Mouse (Mus musculus): ENCODE measurements around the gene Srgap3. TPM values are rescaled to one million over a fixed set of nuclear protein-coding genes. Genes with fewer than 3 reads are reported as not detected.

Srgap3 gene
- polyA plus RNA-seq, 1 experiment from 2014 or later = 11.0 TPM

- ATAC-seq (replicated peaks; ENCODE audit: insufficient number of reproducible peaks, low FRiP score, low TSS enrichment, low read depth) (peak; percentile 50), DNase-seq (ENCODE audit: low spot score) (no peak)
- 33% methylated on average over 10 of the region's 10 CpGs for WGBS
- Histone ChIP-seq H3K36me3 (replicated peaks; ENCODE audit: control insufficient read depth, insufficient read depth, low read depth, low read length) (no peaks in the 10 kb centered on the region), H3K27me3 (ENCODE audit: control insufficient read depth, insufficient read depth, low read length) (no peaks in the 10 kb centered on the region), H3K4me2 (ENCODE audit: low read depth, low read length) (no peak overlapping the region), H3K9me3 (replicated peaks; ENCODE audit: control insufficient read depth, low read length) (no peaks in the 10 kb centered on the region), H3K4me3 (ENCODE audit: low read depth, low read length) (no peak overlapping the region), H3K9ac (replicated peaks; ENCODE audit: low read length) (no peak overlapping the region), H3K4me1 (ENCODE audit: control insufficient read depth, insufficient read depth, low read length) (no peaks in the 10 kb centered on the region), H3K27ac (replicated peaks; ENCODE audit: low read depth, low read length) (no peak overlapping the region)
These were observed 158.4 kb downstream of the Srgap3 start for GRCm38 (mm10) chr6:112788617-112789016.

GRCm38 (mm10) chr6:112788174-112788573 lies 158.9 kb downstream of the Srgap3 start:
- WGBS = 88% methylated on average over 1 of the region's 1 CpGs
- Histone ChIP-seq H3K4me2 (ENCODE audit: low read depth, low read length) (no peak overlapping the region), H3K9ac (replicated peaks; ENCODE audit: low read length) (no peak overlapping the region), H3K27me3 (ENCODE audit: control insufficient read depth, insufficient read depth, low read length) (no peaks in the 10 kb centered on the region), H3K4me3 (ENCODE audit: low read depth, low read length) (no peak overlapping the region), H3K27ac (replicated peaks; ENCODE audit: low read depth, low read length) (no peak overlapping the region), H3K4me1 (ENCODE audit: control insufficient read depth, insufficient read depth, low read length) (no peaks in the 10 kb centered on the region), H3K9me3 (replicated peaks; ENCODE audit: control insufficient read depth, low read length) (no peaks in the 10 kb centered on the region), H3K36me3 (replicated peaks; ENCODE audit: control insufficient read depth, insufficient read depth, low read depth, low read length) (no peaks in the 10 kb centered on the region)
- DNase-seq (ENCODE audit: low spot score) = no peak
- ATAC-seq (replicated peaks; ENCODE audit: insufficient number of reproducible peaks, low FRiP score, low TSS enrichment, low read depth) = no peak

GRCm38 (mm10) chr6:112781409-112782093 lies 165.5 kb downstream of the Srgap3 start:
- Histone ChIP-seq H3K4me1 (ENCODE audit: control insufficient read depth, insufficient read depth, low read length) (no peaks in the 10 kb centered on the region), H3K36me3 (replicated peaks; ENCODE audit: control insufficient read depth, insufficient read depth, low read depth, low read length) (no peaks in the 10 kb centered on the region), H3K27me3 (ENCODE audit: control insufficient read depth, insufficient read depth, low read length) (no peaks in the 10 kb centered on the region), H3K4me2 (ENCODE audit: low read depth, low read length) (no peak overlapping the region), H3K4me3 (ENCODE audit: low read depth, low read length) (no peak overlapping the region), H3K27ac (replicated peaks; ENCODE audit: low read depth, low read length) (no peak overlapping the region), H3K9me3 (replicated peaks; ENCODE audit: control insufficient read depth, low read length) (no peaks in the 10 kb centered on the region), H3K9ac (replicated peaks; ENCODE audit: low read length) (no peak overlapping the region)
- no peak for ATAC-seq (replicated peaks; ENCODE audit: insufficient number of reproducible peaks, low FRiP score, low TSS enrichment, low read depth)
- WGBS = 80% methylated on average over 10 of the region's 10 CpGs
- DNase-seq (ENCODE audit: low spot score) = peak; percentile 42

- 94% methylated on average over 3 of the region's 3 CpGs for WGBS
- no peaks in the 10 kb centered on the region for H3K4me1 ChIP-seq (ENCODE audit: control insufficient read depth, insufficient read depth, low read length)
- H3K27me3 ChIP-seq (ENCODE audit: control insufficient read depth, insufficient read depth, low read length) = no peaks in the 10 kb centered on the region
- H3K4me2 ChIP-seq (ENCODE audit: low read depth, low read length) = no peak overlapping the region
- ATAC-seq (replicated peaks; ENCODE audit: insufficient number of reproducible peaks, low FRiP score, low TSS enrichment, low read depth) = no peak
- no peak for DNase-seq (ENCODE audit: low spot score)
- H3K27ac ChIP-seq (replicated peaks; ENCODE audit: low read depth, low read length) = no peak overlapping the region
- no peak overlapping the region for H3K4me3 ChIP-seq (ENCODE audit: low read depth, low read length)
- no peaks in the 10 kb centered on the region for H3K9me3 ChIP-seq (replicated peaks; ENCODE audit: control insufficient read depth, low read length)
- no peak overlapping the region for H3K9ac ChIP-seq (replicated peaks; ENCODE audit: low read length)
- no peaks in the 10 kb centered on the region for H3K36me3 ChIP-seq (replicated peaks; ENCODE audit: control insufficient read depth, insufficient read depth, low read depth, low read length)
These were observed 168.9 kb downstream of the Srgap3 start for GRCm38 (mm10) chr6:112778211-112778610.

GRCm38 (mm10) chr6:112776718-112777117 lies 170.3 kb downstream of the Srgap3 start:
- Histone ChIP-seq H3K9me3 (replicated peaks; ENCODE audit: control insufficient read depth, low read length) (no peaks in the 10 kb centered on the region), H3K27me3 (ENCODE audit: control insufficient read depth, insufficient read depth, low read length) (no peaks in the 10 kb centered on the region), H3K4me3 (ENCODE audit: low read depth, low read length) (no peak overlapping the region), H3K36me3 (replicated peaks; ENCODE audit: control insufficient read depth, insufficient read depth, low read depth, low read length) (no peaks in the 10 kb centered on the region), H3K4me2 (ENCODE audit: low read depth, low read length) (no peak overlapping the region), H3K4me1 (ENCODE audit: control insufficient read depth, insufficient read depth, low read length) (no peaks in the 10 kb centered on the region), H3K9ac (replicated peaks; ENCODE audit: low read length) (no peak overlapping the region), H3K27ac (replicated peaks; ENCODE audit: low read depth, low read length) (no peak overlapping the region)
- ATAC-seq (replicated peaks; ENCODE audit: insufficient number of reproducible peaks, low FRiP score, low TSS enrichment, low read depth) (no peak), DNase-seq (ENCODE audit: low spot score) (peak; percentile 33)
- WGBS = 92% methylated on average over 6 of the region's 6 CpGs

GRCm38 (mm10) chr6:112773754-112774153 lies 173.3 kb downstream of the Srgap3 start:
- Histone ChIP-seq H3K9me3 (replicated peaks; ENCODE audit: control insufficient read depth, low read length) (no peaks in the 10 kb centered on the region), H3K4me2 (ENCODE audit: low read depth, low read length) (no peak overlapping the region), H3K27ac (replicated peaks; ENCODE audit: low read depth, low read length) (no peak overlapping the region), H3K4me3 (ENCODE audit: low read depth, low read length) (no peak overlapping the region), H3K27me3 (ENCODE audit: control insufficient read depth, insufficient read depth, low read length) (no peaks in the 10 kb centered on the region), H3K36me3 (replicated peaks; ENCODE audit: control insufficient read depth, insufficient read depth, low read depth, low read length) (no peaks in the 10 kb centered on the region), H3K9ac (replicated peaks; ENCODE audit: low read length) (no peak overlapping the region), H3K4me1 (ENCODE audit: control insufficient read depth, insufficient read depth, low read length) (no peaks in the 10 kb centered on the region)
- DNase-seq (ENCODE audit: low spot score) (no peak), ATAC-seq (replicated peaks; ENCODE audit: insufficient number of reproducible peaks, low FRiP score, low TSS enrichment, low read depth) (no peak)
- WGBS = 87% methylated on average over 7 of the region's 7 CpGs

GRCm38 (mm10) chr6:112770996-112771395 lies 176.1 kb downstream of the Srgap3 start:
- no peaks in the 10 kb centered on the region for H3K9me3 ChIP-seq (replicated peaks; ENCODE audit: control insufficient read depth, low read length)
- ATAC-seq (replicated peaks; ENCODE audit: insufficient number of reproducible peaks, low FRiP score, low TSS enrichment, low read depth) (no peak), DNase-seq (ENCODE audit: low spot score) (no peak)
- no peaks in the 10 kb centered on the region for H3K4me1 ChIP-seq (ENCODE audit: control insufficient read depth, insufficient read depth, low read length)
- H3K4me3 ChIP-seq (ENCODE audit: low read depth, low read length) = no peak overlapping the region
- WGBS = 93% methylated on average over 2 of the region's 2 CpGs
- H3K36me3 ChIP-seq (replicated peaks; ENCODE audit: control insufficient read depth, insufficient read depth, low read depth, low read length) = no peaks in the 10 kb centered on the region
- no peak overlapping the region for H3K27ac ChIP-seq (replicated peaks; ENCODE audit: low read depth, low read length)
- H3K4me2 ChIP-seq (ENCODE audit: low read depth, low read length) = no peak overlapping the region
- H3K9ac ChIP-seq (replicated peaks; ENCODE audit: low read length) = no peak overlapping the region
- no peaks in the 10 kb centered on the region for H3K27me3 ChIP-seq (ENCODE audit: control insufficient read depth, insufficient read depth, low read length)

- Histone ChIP-seq H3K27me3 (ENCODE audit: control insufficient read depth, insufficient read depth, low read length) (no peaks in the 10 kb centered on the region), H3K27ac (replicated peaks; ENCODE audit: low read depth, low read length) (no peak overlapping the region), H3K9ac (replicated peaks; ENCODE audit: low read length) (no peak overlapping the region), H3K9me3 (replicated peaks; ENCODE audit: control insufficient read depth, low read length) (no peaks in the 10 kb centered on the region), H3K36me3 (replicated peaks; ENCODE audit: control insufficient read depth, insufficient read depth, low read depth, low read length) (no peaks in the 10 kb centered on the region), H3K4me1 (ENCODE audit: control insufficient read depth, insufficient read depth, low read length) (no peaks in the 10 kb centered on the region), H3K4me3 (ENCODE audit: low read depth, low read length) (no peak overlapping the region), H3K4me2 (ENCODE audit: low read depth, low read length) (no peak overlapping the region)
- peak; percentile 30 for DNase-seq (ENCODE audit: low spot score)
- 24% methylated on average over 4 of the region's 4 CpGs for WGBS
- ATAC-seq (replicated peaks; ENCODE audit: insufficient number of reproducible peaks, low FRiP score, low TSS enrichment, low read depth) = no peak
These were observed 188.5 kb downstream of the Srgap3 start for GRCm38 (mm10) chr6:112758541-112758940.
